Mouse (Mus musculus): Measurements from ENCODE around the gene Prmt2. TPM values are rescaled to one million over a fixed set of nuclear protein-coding genes. Genes with fewer than 3 reads are reported as not detected.
A peak's percentile ranks its signal among the peaks of the same experiment; 100 is the strongest.

Prmt2 gene
- 58.5 and 60.4 TPM in 2 replicates for polyA plus RNA-seq (2015; fragmentation: Nextera tagmentation; extraction: Ambion mirVana)

DNA sequence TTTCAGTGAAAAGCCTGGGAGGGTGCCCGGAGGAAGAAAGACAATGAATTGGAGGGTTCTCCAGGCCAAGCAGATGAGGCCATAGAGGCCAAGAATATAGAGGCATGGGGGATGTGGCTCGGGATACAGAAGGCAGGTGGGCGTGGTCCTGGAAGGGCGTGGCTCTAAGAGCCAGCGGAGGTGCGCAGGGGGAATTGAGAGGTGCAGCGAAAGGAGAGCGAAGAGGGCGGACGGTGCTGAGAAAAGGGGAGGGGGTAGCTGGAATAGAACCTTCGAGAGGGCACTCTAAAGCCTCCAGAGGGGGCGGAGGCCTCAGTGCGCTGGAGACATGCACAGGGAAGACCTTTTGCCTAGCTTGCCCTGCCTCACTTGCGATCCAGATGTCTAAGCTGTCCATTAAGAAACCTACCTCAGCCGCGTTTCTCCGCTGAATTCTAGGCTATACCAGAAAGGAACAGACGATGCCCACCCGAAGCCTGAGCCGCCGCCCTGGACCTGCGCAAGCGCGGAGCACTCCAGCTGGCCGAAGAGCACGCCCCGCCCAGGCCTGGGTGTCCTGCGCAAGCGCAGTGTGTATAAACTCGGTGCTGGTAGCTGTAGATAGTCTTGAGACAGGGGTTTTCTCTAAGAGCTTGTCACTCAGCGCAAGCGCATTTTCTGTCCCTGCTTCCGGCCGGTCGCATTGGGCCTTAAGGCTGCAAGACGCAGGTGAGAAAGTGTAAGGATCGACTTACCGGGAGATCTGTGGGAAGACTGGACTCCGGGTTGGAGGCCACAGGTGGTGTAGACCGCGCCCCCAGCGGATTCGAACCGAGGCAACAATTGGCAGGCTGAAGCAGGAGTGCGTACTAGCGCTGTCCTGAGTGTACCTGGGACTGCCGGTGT is at the start of gene Prmt2:
TSS of gene Prmt2 (minus strand) at position 525 of the 885 bp plus-strand sequence.
- H3K9me3 ChIP-seq (replicated peaks; ENCODE audit: control insufficient read depth, low read length) = no peaks in the 10 kb centered on the region
- H3K36me3 ChIP-seq (ENCODE audit: control insufficient read depth, insufficient read depth) = no peaks in the 10 kb centered on the region
- H3K9ac ChIP-seq (ENCODE audit: low read length) = peak within 1 kb of the TSS; percentile 87
- ATAC-seq (replicated peaks; ENCODE audit: extremely low read depth, insufficient read depth, low FRiP score) = peak; percentile 98
- no peaks in the 10 kb centered on the region for H3K27me3 ChIP-seq (ENCODE audit: control insufficient read depth, insufficient read depth, low read length)
- H3K27ac ChIP-seq (ENCODE audit: low read length) = peak within 1 kb of the TSS; percentile 93
- H3K4me2 ChIP-seq (ENCODE audit: low read depth, low read length) = peak within 1 kb of the TSS; percentile 83
- peaks cover 17% of the 10 kb centered on the region for H3K4me1 ChIP-seq (ENCODE audit: control insufficient read depth, insufficient read depth, low read length)
- H3K4me3 ChIP-seq (ENCODE audit: low read length) = peak within 1 kb of the TSS; percentile 91
- WGBS = under 1% methylated on average over 47 of the region's 47 CpGs

- Histone ChIP-seq H3K4me1 (ENCODE audit: control insufficient read depth, insufficient read depth, low read length) (no peaks in the 10 kb centered on the region), H3K4me3 (ENCODE audit: low read length) (no peak overlapping the region), H3K36me3 (ENCODE audit: control insufficient read depth, insufficient read depth) (peaks cover 55% of the 10 kb centered on the region), H3K9ac (ENCODE audit: low read length) (no peak overlapping the region), H3K27ac (ENCODE audit: low read length) (no peak overlapping the region), H3K9me3 (replicated peaks; ENCODE audit: control insufficient read depth, low read length) (no peaks in the 10 kb centered on the region), H3K4me2 (ENCODE audit: low read depth, low read length) (no peak overlapping the region), H3K27me3 (ENCODE audit: control insufficient read depth, insufficient read depth, low read length) (no peaks in the 10 kb centered on the region)
- no peak for ATAC-seq (replicated peaks; ENCODE audit: extremely low read depth, insufficient read depth, low FRiP score)
- WGBS = 60% methylated on average over 5 of the region's 5 CpGs
Measured at GRCm38 (mm10) chr10:76278541-76279097, 41.0 kb upstream of the Prmt2 start.

GRCm38 (mm10) chr10:76275256-76275655 is 37.6 kb upstream of the Prmt2 start:
- Histone ChIP-seq H3K9ac (ENCODE audit: low read length) (no peak overlapping the region), H3K4me1 (ENCODE audit: control insufficient read depth, insufficient read depth, low read length) (no peaks in the 10 kb centered on the region), H3K4me2 (ENCODE audit: low read depth, low read length) (no peak overlapping the region), H3K36me3 (ENCODE audit: control insufficient read depth, insufficient read depth) (peaks cover 58% of the 10 kb centered on the region), H3K9me3 (replicated peaks; ENCODE audit: control insufficient read depth, low read length) (no peaks in the 10 kb centered on the region), H3K27me3 (ENCODE audit: control insufficient read depth, insufficient read depth, low read length) (no peaks in the 10 kb centered on the region), H3K27ac (ENCODE audit: low read length) (no peak overlapping the region), H3K4me3 (ENCODE audit: low read length) (no peak overlapping the region)
- ATAC-seq (replicated peaks; ENCODE audit: extremely low read depth, insufficient read depth, low FRiP score) = no peak
- 75% methylated on average over 10 of the region's 10 CpGs for WGBS

GRCm38 (mm10) chr10:76271238-76271637 is 33.6 kb upstream of the Prmt2 start:
- Histone ChIP-seq H3K4me3 (ENCODE audit: low read length) (no peak overlapping the region), H3K27ac (ENCODE audit: low read length) (no peak overlapping the region), H3K4me1 (ENCODE audit: control insufficient read depth, insufficient read depth, low read length) (no peaks in the 10 kb centered on the region), H3K27me3 (ENCODE audit: control insufficient read depth, insufficient read depth, low read length) (no peaks in the 10 kb centered on the region), H3K4me2 (ENCODE audit: low read depth, low read length) (no peak overlapping the region), H3K36me3 (ENCODE audit: control insufficient read depth, insufficient read depth) (peaks cover 59% of the 10 kb centered on the region), H3K9me3 (replicated peaks; ENCODE audit: control insufficient read depth, low read length) (no peaks in the 10 kb centered on the region), H3K9ac (ENCODE audit: low read length) (no peak overlapping the region)
- ATAC-seq (replicated peaks; ENCODE audit: extremely low read depth, insufficient read depth, low FRiP score) = no peak
- WGBS = 40% methylated on average over 8 of the region's 8 CpGs

DNA sequence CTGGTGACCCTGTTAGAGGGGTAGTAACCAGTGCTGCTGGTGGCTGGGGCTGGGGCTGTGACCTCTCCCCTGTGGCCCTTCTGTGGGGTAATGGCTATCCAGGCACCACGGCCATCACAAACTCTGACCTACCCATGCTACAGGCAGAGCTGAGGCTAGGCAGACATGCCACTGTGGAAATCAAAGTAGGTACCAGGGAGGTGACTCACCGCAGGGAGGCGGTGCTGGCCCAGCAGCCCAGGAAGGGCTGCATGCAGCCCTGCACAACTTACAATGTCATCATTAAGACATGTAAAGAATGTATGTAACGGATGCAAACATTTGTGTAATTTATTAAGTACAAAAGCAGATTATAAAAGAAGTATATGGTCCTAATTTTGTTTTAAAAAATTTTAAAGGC is 24.8 kb upstream of the Prmt2 start:
- no peak overlapping the region for H3K27ac ChIP-seq (ENCODE audit: low read length)
- no peak overlapping the region for H3K4me2 ChIP-seq (ENCODE audit: low read depth, low read length)
- H3K4me3 ChIP-seq (ENCODE audit: low read length) = no peak overlapping the region
- no peaks in the 10 kb centered on the region for H3K27me3 ChIP-seq (ENCODE audit: control insufficient read depth, insufficient read depth, low read length)
- peaks cover 11% of the 10 kb centered on the region for H3K4me1 ChIP-seq (ENCODE audit: control insufficient read depth, insufficient read depth, low read length)
- ATAC-seq (replicated peaks; ENCODE audit: extremely low read depth, insufficient read depth, low FRiP score) = no peak
- no peaks in the 10 kb centered on the region for H3K9me3 ChIP-seq (replicated peaks; ENCODE audit: control insufficient read depth, low read length)
- H3K9ac ChIP-seq (ENCODE audit: low read length) = no peak overlapping the region
- H3K36me3 ChIP-seq (ENCODE audit: control insufficient read depth, insufficient read depth) = peaks cover 20% of the 10 kb centered on the region
- WGBS = 58% methylated on average over 4 of the region's 4 CpGs

DNA sequence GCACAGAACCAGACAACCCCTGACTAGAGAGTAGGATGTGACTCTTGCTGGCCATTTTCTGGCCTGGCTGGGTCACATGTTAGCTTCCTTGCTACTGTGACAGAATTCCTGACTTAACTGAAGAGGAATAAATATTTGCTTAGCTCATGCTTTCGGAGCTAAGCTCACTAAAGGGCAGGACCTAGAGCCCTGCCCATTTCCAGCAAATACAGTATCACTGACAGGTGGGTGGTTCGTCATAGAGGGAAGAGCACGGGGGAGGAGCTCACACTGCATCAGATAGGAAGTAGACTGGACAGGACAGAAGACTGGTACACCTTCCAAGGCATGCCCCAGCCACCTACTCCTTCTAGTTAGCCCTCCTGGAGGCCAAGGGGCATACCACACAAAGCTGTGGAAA is 23.8 kb upstream of the Prmt2 start:
- Histone ChIP-seq H3K4me2 (ENCODE audit: low read depth, low read length) (no peak overlapping the region), H3K36me3 (ENCODE audit: control insufficient read depth, insufficient read depth) (peaks cover 16% of the 10 kb centered on the region), H3K27me3 (ENCODE audit: control insufficient read depth, insufficient read depth, low read length) (no peaks in the 10 kb centered on the region), H3K9me3 (replicated peaks; ENCODE audit: control insufficient read depth, low read length) (no peaks in the 10 kb centered on the region), H3K9ac (ENCODE audit: low read length) (no peak overlapping the region), H3K27ac (ENCODE audit: low read length) (no peak overlapping the region), H3K4me3 (ENCODE audit: low read length) (no peak overlapping the region), H3K4me1 (ENCODE audit: control insufficient read depth, insufficient read depth, low read length) (peaks cover 17% of the 10 kb centered on the region)
- ATAC-seq (replicated peaks; ENCODE audit: extremely low read depth, insufficient read depth, low FRiP score) = no peak
- WGBS = 65% methylated on average over 3 of the region's 3 CpGs

DNA sequence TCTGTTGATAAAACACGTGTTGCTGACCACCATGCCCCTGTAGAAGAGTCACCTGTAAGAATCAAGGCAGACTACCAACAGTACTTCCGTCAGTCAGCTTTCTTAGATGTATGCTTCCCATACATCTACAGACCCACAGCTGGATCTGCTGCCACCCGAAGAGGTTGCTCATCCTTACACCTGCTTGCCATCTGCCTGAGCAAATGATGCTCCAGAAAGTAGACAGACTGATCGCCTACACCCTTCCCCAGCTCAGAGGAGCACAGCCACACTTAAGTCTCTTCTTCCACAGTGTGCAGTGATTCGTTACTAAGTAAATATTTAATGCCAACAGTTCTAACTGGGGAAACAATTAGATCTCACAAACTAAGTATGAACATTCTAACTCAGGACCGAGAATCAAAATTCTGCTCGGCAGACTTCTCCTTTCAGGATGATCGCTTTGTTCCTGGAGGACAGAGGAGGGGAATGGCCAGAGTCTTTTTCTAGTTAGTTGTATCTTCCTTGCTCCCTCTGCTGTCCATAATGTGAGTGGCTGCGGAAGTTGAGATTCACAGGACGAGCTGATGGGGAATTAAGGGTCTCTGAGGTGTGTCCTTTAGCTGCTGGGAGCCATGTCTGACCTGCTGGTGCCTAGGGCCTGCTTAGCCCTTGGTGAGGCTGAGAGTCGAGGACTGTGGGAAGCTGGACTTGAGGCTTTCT is 22.8 kb upstream of the Prmt2 start:
- no peak for ATAC-seq (replicated peaks; ENCODE audit: extremely low read depth, insufficient read depth, low FRiP score)
- 53% methylated on average over 11 of the region's 11 CpGs for WGBS
- H3K4me1 ChIP-seq (ENCODE audit: control insufficient read depth, insufficient read depth, low read length) = peaks cover 20% of the 10 kb centered on the region
- H3K27ac ChIP-seq (ENCODE audit: low read length) = no peak overlapping the region
- peaks cover 7% of the 10 kb centered on the region for H3K36me3 ChIP-seq (ENCODE audit: control insufficient read depth, insufficient read depth)
- no peak overlapping the region for H3K9ac ChIP-seq (ENCODE audit: low read length)
- H3K9me3 ChIP-seq (replicated peaks; ENCODE audit: control insufficient read depth, low read length) = no peaks in the 10 kb centered on the region
- no peaks in the 10 kb centered on the region for H3K27me3 ChIP-seq (ENCODE audit: control insufficient read depth, insufficient read depth, low read length)
- no peak overlapping the region for H3K4me2 ChIP-seq (ENCODE audit: low read depth, low read length)
- H3K4me3 ChIP-seq (ENCODE audit: low read length) = no peak overlapping the region

- H3K9me3 ChIP-seq (replicated peaks; ENCODE audit: control insufficient read depth, low read length) = no peaks in the 10 kb centered on the region
- H3K9ac ChIP-seq (ENCODE audit: low read length) = no peak overlapping the region
- no peak overlapping the region for H3K4me2 ChIP-seq (ENCODE audit: low read depth, low read length)
- H3K4me1 ChIP-seq (ENCODE audit: control insufficient read depth, insufficient read depth, low read length) = peaks cover 20% of the 10 kb centered on the region
- whole genome bisulfite sequencing = 70% methylated on average over 18 of the region's 18 CpGs
- H3K36me3 ChIP-seq (ENCODE audit: control insufficient read depth, insufficient read depth) = no peaks in the 10 kb centered on the region; the same call in 1 of the 2 replicates
- no peak for ATAC-seq (replicated peaks; ENCODE audit: extremely low read depth, insufficient read depth, low FRiP score)
- H3K27me3 ChIP-seq (ENCODE audit: control insufficient read depth, insufficient read depth, low read length) = no peaks in the 10 kb centered on the region
- H3K27ac ChIP-seq (ENCODE audit: low read length) = no peak overlapping the region
- no peak overlapping the region for H3K4me3 ChIP-seq (ENCODE audit: low read length)
Measured at GRCm38 (mm10) chr10:76259566-76260232, 22.0 kb upstream of the Prmt2 start.

Measured in heart, embryonic 16.5 days (tissue).